Mouse (Mus musculus) c-Kit-positive CD71-positive TER-119-negative erythroid progenitor cells, embryonic 14.5 days (primary cell): ENCODE results near the gene Brinp2.

Experiments used
- DNase-seq: peaks from one replicate; pipeline ENCODE4 v3.0.0-alpha.2; 2013; ENCODE audit warnings: low read depth

The Brinp2 gene

DNA sequence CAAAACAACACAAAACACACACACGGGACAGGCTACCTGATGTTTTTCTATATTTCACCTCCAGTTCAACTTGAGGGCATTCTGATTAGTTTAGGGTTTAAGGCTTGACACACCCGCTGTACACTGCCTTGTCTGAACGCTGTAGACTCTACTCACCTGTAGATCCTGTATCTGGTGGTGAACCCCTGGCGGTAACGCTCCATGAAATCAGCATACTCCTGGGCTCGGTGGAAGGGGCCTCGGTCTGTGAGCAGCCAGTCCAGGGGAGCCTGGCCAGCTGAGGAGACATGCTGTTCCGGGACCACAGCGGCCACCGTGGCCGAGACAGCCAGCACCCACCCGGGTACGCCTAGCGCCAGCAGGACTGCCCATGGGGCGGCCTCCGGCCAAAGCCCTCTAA is 60.9 kb downstream of the Brinp2 start:
- DNase-seq = no peak

DNA sequence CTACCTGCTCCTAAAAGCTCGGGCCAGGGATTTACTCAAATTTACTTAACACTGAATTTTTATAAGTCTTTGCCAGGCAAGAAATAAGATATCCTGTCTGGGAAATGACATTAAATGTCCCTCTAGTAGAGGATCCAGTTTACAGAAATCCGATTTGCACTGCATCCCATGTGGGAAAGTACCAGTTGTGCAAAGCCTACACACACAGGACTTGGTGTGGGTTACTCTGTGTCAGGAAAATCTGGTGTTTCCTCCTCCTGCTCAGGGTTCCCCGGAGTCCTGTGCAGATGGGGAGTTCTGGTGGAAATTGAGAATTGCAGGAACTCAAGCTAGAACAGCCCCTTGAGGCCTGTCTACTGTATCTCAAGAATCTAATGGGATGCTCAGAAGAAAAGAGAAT is 70.9 kb downstream of the Brinp2 start:
- no peak for DNase-seq

DNA sequence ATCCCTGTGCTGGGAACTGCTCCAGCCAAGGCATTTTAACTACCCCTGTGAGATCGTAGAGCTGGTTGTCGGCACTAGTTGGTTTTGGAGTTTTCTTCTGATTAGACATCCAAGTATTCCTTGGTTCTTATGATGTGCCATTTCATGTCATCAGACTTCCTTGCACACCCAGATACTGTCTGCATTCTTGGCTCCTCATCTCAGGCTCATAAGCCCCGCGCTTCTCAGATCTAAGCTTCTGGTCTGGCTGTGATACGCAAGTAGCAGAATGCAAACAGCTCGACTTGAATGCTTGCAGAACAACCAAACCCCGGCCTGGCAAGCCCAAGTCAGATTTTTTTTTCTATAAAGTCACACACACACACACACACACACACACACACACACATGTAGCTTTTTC is 72.3 kb downstream of the Brinp2 start:
- DNase-seq = no peak

DNA sequence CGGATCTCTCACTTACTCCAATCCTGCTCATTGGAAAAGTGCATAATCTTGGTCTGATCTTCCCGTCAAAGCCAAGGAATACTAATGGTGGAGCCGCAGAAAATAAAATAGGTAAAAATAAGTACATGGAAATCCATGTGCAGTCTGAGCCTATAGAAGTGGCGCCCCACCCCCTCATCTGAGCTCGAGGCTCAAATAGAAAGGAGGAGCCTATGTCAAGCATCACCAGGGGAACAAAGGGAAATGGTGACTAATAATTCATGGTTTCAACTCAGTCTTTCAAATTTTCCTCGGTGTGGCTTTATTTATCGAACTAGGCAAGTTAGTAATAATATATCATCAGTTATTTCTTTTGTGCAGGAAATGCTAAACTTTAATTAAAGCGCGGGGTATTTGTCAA is 84.1 kb downstream of the Brinp2 start:
- no peak for DNase-seq

DNA sequence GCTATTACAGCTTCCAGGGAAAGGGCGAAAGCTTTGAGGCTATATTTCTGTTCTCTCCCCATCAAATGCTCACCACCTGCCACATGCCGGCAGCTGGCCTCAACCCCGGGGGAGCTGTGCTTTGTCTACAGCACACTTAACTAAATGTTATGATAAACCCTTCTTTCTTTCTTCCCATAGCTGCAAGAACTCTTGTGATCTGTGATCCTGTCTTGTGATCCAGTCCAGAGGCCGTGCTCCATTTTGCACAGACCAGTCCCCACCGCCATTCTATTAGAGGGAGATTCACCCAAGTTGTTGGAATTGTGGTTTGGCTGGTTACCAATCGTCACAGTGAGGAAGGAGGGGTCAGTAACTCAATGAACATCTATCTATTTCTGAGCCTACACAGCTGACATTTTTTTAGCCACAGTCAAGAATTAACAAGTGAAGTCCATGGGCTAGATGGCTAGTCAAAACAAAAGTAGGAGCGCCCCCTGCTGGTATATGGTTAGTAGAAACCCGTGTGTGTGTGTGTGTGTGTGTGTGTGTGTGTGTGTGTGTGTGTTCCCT is 89.0 kb downstream of the Brinp2 start:
- peak; percentile 11 for DNase-seq

DNA sequence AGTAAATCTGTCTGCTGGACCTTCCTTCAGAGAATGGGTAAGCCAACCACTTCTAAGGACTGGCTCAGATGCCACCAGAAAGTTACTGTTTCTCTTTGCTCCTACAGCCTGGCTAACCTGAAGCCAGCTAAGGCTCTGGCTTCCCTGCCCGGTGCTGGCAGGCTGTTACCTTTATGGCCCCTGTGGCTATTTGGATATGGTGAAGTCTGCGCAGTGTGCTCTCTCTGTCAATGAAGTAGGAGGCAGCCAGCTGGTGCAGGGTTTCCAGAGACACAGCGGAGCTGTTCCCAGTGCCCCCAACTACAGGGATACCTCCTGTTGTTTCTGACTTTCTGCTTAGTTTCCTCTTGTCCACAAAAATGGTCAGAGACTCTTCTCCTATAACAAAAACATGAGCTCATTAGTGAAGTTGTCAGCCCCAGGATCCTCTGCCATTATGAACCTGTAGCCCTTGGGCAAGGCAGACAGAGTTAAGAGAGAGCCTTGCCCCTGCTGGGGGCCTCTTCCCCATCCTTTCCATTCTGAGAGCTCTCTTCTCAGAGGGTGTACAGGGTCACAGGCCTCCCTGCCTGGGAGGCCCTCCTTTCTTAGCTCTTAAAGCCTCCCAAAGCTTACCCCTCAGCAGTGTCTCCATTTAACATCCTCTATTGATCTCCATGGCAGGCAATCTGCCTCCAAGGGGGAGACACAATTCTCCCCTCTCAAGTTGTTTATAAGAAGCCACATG is 89.7 kb downstream of the Brinp2 start:
- DNase-seq = no peak

DNA sequence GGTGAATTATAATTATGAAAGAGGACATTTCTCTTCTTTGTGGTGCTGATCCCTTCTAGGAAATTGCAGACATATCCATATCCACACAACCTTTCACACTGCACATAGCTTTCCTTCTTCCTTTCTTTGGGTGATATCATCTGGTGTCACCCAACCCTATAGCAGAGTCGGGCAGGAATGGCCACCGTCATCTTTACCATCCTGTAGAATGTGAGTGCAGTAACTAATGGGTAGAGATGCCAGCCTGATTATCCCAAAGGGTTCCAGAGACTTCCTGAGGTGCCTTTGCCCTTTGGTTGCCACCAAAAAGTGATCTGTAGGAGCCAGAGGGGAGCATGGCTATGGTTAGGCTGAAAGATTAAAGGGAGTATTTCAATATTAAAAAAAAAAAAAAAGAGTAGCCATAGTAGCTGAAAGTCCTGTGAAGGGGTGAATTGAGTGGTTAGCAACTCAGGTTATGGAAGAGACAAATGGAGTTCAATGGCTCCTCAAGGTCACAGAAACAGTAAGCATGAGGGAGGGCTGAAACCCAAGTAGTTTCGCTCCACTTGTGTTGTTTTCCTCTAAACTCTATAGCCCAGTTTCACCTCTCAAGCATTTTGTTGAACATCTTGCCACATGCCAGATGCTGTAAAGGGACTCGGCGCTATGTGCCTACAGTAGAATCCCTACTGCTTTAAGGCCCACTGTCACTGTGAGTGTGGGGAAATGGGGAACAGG is 96.5 kb downstream of the Brinp2 start:
- DNase-seq = no peak

DNA sequence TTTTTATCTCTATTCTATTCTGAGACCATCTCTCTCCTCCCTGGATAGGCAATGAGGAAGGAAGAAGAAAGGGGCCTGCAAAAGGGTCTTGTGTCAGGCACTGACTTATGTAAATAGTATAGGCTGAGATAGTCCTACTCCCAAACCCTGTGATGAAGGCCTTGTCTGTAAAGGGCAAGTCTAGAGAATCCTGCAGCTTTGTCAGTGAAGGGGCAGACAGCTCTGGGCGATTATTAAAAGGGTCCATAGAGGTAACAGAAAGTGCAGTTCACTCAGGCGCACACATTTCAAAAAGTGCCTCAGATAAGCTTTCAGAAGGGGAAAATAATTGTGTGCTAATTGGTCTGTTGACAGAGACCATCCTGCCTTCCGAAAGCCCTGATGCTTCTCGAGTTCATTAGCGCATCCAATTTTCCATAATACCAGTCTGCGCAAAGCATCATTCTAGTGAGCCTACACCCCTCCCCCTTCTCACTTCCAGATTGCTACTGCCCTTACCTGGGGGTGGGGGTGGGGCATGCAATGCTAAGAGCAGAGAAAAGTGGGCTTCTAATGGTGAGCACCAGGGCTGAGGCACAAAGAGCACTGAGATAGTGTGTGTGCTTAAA is 97.3 kb downstream of the Brinp2 start:
- no peak for DNase-seq

DNA sequence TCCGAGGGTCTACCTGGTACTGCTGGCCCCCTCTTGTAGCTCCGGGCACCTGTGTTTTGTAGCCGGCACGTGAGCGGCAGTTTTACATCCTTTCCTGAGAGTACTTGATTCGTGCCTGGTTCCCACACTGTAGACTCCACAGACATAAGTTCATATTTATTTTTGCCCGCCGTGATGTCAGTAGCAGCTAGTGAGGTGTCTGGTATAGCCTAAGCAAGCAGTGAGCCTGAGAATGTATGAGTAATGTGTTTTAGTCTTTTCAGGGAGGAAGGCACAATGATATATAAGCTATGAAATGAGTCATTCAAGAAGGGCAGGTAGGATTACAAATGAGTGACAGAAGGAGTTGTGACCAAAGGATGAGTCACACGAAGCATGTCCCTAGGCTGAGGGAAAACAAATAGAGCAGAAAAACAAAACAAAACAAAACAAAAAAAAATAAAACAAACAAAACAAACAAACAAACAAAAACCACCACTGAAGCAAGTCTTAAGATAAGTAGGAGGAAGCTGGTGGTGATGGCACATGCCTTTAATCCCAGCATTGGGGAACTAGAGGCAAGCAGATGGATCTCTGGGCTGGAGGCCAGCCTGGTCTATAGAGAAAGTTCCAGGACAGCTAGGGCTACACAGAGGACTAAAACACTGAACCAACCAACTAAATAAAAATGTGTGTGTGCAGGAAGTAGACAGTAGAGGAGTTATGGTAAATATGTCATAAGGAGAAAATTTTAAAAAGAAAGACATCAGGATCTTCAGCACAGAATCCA is 100.0 kb downstream of the Brinp2 start:
- DNase-seq = no peak

DNA sequence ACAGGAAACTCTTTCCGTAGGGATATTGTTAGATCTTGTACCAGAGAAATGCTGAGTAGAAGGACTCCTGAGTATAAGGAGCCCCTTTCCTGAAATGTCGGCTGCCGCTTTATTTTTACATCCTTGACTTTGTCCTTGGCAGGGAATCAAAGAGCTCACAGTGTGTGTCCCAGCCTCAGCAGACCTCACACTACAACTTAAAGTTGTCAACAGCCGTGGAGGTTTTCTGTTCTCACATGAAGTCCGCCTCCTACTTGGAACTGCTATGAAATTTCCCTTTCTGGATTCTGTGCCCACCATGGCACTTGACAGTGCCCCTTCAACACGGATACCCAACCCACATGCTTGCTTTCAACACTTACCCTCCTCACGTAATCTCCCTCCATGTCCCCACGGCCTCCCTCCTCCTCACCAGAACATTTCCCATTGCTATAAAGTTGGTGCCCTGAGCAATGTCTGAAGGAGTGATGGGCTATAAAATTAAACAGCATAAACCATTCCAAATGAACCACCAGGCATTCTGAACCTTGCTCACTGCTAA is 103.4 kb downstream of the Brinp2 start:
- DNase-seq = no peak

DNA sequence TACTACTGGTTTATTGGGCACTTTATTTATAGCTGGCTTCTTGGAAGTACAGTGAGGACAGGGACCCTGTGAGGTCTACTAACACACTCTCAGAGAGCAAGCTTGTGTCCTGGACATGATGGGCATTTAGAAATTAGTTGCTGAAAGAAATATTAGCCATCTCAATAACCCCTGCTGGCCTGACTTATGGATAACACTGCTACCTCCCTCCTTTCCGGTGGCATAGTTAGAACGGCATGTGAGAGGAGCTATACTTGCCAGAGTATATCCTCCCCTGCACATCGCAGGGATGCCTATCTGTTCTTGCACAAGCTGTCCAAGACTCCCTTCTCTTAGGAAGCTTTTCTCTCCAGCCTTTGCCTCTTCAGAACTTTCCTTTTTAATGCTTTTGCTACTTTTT is 107.9 kb downstream of the Brinp2 start:
- DNase-seq = no peak

DNA sequence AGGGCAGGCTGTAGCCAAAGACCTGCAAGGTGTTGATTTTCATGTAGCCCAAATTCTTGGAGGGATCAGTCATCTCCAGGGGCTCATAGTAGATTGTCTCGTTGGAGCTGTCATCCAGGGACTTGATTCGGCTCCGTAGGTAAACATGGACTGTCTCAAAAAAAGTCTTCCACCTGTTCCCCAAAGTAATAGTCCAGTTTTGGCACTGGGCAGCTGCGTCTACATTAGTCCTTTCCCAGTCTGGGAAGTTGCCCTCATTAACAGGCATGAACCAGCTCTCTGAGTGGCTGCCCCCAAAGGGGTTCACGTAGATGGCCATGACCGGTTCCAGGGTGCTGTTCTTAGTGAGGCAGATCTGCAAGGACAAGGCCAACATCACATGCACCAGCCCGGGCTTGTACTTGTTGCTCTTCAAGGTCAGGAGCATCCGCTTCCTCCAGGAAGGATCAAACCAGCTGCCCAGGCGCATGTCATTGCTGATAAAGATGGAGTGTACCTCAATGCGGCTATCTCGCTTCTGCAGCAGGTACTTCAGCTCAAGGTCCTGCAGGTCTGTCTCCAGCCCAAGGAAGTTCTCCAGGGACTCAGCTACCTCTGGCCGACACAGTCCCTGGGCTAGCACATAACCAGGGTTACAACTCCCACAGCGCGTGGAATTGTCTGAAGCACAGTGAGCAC is 109.5 kb downstream of the Brinp2 start:
- no peak for DNase-seq

DNA sequence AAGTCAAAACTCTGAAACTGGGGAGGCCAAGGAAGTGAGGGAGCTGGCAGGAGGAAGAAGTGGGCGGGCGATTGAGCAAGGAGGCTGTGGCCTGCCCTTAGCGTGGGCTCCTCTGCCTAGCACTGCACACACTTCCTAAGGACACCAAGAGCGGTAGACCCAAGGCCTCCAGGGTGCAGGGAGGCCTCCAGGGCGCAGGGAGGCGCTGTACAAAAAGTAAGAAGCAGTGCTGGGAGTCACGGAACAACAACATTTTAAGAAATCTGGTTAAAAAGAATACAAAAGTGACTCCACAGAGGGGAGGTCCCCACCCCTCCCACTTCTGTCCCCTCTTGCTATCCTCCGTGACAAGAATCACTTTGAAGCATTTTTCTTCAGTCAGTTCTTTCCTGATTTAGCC is 110.6 kb downstream of the Brinp2 start:
- DNase-seq = no peak

DNA sequence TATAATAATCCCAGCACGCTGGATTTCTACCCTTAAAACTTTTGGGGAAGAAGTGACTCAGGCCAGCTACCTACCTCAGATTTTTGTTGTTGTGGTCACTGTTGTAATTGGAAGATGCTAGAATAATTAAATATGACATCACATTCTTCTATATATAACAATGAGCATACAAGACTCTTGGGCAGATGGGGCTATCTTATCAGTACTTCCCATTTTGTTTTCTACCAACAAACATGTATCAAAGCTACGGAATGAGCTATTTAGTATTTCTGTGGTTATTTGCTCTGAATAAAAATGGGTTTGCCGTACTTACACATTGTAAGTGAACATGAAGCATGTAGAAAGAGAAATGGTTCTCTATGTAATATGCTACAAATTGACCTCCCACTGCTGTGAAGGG is 112.1 kb downstream of the Brinp2 start:
- no peak for DNase-seq

DNA sequence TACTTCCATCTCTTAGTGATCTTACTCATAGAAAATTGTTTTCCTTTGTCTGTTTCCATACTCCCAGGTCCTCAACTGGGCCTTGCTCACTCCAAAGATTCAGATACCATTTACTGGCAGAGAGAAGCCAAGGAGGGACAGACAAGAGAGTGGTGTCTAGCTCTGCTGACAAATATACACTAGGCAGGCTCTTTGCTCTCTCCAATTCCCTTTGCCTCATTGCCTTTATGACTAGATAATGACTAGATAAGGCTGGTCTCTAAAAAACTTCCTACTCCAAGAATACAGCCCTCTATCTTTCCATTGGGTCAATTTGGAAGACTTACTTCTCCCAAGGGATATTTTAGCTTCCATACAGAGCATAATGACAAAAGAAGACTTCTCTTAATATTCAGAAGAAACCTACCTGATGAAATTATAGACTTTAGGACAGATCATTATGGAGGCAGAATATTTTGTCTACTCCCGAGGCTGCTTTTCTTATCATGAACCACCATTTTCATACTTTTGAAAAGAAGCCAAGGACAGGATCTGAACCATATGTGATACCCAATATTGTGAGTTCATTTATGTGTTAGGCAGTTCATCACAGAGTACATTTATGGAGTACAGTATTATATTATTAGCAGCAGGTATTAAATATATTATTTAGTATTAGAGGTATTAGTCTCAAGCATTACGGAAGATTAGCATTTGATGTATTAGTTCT is 114.1 kb downstream of the Brinp2 start:
- DNase-seq = no peak

DNA sequence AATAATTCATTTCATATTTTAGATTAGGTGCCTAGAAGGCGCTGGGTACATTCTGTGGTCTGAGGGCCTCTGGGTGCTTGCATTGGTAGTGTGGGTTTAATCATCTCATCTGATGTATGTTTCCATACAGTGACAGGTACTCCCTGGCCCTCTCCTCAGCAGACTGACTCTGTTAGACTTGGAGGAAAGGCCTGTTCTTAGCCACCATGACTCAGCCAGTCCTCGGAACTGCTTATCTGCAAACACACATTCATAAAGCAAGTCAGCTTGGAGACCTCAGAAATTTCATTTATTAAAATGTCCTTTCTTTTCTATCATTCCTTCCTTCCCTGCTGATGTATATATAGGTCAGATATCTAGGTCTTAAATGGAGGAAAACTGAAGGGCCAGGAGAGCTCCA is 116.3 kb downstream of the Brinp2 start:
- DNase-seq = no peak

DNA sequence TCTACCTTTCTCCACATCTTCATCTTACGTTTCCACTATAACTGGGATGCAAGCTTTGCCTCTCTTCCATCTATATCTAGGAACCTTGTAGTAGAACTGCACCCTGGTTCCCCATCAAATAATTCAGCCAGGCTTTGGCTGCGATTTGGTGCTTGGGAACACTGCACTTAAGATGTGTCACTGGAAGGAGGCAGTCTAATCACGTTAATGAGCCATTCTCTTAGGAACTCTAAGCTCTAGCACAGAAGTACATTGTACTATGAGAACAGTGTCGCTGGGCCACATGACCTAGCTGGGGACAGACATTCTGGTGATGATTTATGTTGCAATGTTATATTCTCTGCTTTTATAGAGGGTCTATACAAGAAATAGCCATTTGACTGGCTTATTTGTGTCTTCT is 117.4 kb downstream of the Brinp2 start:
- DNase-seq = no peak

DNA sequence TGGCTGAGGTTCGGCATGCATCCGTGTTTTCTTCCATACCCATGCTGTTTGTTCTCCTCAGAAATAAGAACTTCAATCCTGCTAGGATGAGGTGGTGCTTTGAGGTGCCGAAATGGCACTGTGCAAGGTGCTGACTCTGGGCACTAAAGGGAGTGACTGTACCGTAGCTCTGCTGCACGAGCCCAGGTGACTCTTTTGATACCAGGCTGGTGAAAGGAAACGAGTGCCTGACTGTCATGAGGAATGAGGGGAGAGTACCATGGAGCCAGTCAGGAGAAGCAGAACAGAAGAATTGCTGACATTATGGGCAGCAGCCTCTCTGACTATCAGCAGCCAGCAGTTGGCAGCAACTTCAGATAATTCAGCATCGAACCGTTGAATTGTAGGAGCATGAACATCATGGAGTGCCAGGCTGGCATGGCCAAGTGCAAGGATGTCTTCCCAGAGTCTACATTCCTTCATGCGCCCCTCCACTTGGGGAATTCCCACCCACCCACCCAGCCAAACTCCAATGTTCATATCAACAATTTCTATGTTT is 127.4 kb downstream of the Brinp2 start:
- no peak for DNase-seq

DNA sequence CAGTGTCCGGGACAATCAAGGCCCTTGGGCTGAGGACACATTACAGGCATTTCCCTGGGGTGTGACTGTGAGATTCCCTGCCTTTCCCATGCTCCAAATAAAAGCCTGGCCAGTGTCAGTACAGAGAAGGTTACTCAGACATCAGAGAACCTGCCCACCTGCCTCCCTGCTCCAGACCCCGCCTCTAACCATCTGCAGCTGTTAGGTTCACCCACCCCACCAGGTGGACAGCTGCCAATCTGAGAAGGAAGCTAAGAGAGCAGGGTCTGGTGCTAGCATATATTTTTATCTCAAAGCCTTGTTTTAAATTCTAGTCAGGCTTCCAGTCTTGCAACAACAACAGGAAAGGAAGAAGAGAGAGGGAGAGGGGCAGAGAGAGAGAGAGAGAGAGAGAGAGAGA is 128.9 kb downstream of the Brinp2 start:
- DNase-seq = no peak

DNA sequence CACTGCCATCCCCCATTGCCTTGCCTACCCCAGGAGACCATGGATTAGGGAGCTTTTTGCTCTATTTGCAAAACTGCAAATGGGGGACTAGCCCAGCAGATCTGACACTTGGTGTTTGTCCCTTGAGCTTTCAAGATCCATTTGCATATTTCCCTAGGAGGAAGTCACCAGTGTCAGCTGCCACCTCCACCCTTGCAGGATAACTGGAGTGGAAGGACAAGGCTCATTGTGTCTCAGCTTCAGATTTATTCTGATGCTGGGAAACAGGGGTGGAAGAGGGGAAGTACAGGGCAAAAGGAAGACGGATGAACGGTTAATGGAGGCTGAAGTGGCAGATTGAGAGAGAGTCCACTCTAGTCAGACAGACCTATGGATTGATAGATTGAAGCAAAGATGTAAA is 129.4 kb downstream of the Brinp2 start:
- no peak for DNase-seq

DNA sequence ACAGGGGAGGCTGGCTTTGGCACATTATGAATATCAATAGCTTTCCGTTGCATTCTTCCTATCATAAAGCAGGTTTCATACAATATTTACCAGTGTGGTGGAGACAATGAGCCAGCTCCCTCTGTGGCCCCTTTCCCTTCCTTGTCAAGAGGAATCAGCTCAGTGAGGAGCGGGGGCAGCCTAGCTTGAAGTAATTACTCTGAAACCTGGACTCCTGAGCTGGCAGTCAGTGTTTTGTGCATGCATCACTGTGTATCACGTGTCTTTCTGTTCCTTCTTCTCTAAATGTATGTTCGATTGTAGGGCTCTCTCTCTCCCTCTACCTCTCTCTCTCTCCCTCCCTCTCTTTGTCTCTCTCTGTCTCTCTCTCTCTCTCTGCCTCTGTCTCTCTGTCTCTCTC is 135.1 kb downstream of the Brinp2 start:
- no peak for DNase-seq
